Mouse (Mus musculus) gastrocnemius, postnatal 4 days (tissue): Measurements from ENCODE around the gene Pitpnc1. TPM values are rescaled to one million over a fixed set of nuclear protein-coding genes. Genes with fewer than 3 reads are reported as not detected.

Experiments used
- DNase-seq, 2 experiments: peaks; one replicate each; pipeline ENCODE4 v3.0.0; 2021 to 2022; ENCODE audit warnings: low spot score in 2 of 2, mixed read lengths in 2 of 2
- total RNA-seq, 2 experiments: library from RNA; stranded (reverse); gene quantifications; 2 replicates each; pipeline ENCODE4 v1.2.3; 2021

The Pitpnc1 gene
- total RNA-seq, 2 experiments from 2014 or later: 53.0 to 58.2 TPM

DNA sequence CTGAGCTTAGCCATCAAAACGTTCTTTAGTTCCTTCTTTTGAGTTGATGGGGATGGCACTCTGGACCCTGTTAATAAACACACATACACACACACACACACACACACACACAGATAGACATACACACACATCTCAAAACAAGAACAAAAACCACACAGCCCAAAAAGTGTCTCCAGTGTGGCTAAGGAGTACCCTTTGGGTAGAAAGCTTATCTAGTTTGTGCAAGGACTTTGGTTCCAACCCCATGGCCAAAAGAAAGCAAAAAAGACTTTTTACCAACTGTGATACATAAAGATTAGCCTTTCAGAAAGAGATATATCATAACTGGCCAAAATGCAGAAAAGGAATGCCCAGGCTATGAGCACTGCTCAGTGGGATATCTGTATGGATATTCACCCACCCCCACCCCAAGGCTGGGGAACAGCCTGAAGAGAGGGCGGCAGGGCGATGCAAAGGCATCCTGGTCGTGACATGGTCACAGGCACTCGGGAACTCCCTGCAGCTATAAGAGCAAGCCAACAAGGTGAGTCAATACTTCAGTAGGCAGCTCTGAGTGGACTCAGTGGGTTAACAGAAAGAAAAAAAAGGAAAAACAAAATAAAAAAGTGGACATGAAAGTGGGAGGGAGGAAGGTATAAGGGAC, 60.3 kb downstream of the Pitpnc1 start:
- DNase-seq: no peak

DNA sequence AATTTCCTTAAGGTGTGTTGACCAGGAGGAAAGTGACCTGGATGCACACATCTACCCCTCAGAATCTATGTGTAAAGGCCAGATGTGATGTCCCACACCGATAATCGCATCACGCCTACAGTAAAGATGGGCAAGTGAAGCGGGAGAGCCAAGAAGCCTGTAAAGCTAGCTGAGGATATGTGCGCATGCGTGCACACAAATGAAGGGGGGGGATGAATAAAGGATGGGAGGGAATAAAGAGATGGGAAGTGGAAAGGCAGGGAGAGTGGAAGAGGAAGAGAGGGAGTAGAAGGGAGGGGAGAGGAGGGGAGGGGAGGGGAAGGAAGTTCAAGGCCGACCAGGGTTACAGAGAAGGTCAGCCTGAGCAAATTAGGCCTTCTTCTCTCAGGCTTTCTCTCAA, 61.6 kb downstream of the Pitpnc1 start:
- no peak for DNase-seq

DNA sequence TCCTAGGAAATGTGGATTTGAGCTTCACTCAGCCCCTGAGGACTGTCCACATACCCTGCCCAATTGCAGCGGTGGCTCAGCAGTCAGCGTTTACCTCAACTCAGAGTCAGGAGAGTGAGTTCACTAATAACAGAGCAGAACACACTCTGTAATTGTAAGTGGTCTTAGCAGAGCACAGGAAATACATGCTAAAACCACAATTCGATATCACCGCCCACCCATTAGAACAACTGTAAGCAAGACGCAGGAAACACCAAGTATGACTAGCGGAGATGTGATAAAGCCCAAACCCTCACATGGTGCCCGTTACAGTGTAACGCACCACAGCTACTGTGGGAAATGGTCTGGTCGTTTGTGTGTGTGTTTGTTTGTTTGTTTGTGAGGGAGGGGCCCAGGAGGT, 62.8 kb downstream of the Pitpnc1 start:
- DNase-seq: no peak

DNA sequence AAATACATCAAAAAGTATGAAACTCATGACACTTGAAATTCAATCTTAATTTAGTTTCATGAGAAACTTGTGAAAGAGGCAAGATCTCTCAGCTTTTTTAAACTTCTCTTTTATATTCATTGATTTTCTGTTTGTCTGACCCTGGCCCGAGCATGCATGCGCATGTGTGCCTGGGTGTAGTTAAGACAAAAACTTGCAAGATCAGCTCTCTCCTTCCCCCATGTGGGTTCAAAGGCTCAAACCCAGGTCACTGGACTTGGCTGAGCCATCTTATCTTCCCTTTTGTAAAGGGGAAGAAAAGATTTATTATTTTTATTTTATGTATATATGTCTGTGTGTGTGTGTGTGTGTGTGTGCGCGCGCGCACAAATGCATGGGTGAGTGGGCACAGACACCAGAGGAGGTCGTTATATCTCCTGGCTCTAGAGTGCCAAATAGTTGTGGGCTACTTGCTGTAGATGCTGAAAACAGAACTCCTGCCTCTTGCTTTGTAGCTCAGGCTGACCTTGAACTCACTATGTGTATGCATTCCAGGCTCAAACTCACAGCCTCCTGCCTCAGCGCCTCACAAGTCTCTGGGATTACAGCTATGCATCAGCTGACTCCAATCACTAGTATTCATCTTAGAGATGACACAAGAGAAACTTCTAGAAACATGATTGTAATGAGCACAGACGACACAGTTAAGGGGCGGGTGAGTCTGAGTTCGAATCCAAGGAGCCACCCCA, 64.7 kb downstream of the Pitpnc1 start:
- DNase-seq: no peak

DNA sequence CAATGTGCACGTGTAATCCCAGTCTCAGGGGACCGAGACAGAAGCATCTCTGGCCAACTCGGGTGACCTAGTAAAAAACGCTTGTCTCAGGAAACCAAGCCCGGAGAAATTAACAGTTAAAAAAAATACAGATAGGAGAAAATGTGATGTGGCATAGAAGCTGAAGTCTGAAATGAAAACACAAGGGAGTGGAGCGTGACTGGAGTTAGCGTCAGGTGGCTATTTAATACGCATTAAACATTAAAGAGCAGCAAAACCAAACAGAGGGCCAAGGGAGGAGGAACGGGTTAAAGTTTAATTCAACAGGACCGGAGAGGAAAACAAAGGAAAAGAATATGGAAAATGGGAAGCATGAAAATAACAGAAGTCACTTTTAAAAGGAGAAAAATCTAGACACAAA, 67.2 kb downstream of the Pitpnc1 start:
- no peak for DNase-seq

DNA sequence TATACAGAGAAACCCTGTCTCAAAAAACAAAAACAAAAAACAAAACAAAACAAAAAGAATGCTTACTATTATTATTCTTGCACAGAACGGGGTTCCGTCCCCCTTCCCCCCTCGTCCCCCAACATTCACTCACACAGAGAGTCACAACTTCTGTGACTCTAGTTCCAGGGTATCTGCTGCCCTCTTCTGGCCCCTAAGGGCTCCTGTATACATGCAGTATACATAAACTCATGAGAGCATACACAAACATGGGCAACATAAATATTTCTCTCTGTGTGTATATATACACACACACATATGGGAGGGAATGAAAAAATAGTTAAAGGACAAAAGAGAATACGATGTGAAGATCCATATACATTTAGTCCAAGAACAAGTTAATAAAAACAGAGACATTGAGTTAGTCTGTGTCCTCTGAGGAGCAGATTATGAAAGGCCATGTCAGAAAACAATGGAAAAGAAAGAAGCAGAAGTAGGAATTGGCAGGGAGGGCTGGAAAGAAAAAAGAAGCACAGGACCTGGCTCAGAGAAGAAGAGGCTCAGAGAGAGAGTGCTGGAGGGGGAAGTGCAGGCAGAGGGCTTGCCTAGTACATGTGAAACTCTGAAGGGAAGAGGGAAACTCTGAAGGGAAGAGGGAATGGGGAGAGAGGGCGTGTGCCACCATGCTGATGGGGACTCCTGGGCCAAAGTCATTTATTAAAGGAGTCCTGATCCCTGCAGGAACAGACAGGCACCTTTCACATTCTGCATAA, 68.5 kb downstream of the Pitpnc1 start:
- no peak for DNase-seq

DNA sequence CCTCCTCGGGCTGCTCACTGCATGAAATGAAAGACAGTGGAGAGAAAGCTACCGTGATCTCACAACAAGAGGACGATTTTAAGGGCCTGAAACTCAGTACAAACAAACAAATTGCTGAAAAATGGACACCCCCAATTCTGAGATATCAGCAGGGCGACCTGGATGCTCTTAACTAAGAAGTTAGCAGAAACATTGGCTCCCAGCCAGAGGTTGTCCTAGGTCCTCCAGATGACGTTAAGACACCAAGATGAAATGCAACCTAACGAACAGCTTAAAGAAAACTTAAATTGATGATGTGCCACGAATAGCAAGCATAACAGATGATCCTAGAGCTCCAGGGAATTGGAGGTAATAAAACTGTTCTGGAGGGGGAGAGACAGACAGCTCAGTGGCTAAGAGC, 69.7 kb downstream of the Pitpnc1 start:
- no peak for DNase-seq

DNA sequence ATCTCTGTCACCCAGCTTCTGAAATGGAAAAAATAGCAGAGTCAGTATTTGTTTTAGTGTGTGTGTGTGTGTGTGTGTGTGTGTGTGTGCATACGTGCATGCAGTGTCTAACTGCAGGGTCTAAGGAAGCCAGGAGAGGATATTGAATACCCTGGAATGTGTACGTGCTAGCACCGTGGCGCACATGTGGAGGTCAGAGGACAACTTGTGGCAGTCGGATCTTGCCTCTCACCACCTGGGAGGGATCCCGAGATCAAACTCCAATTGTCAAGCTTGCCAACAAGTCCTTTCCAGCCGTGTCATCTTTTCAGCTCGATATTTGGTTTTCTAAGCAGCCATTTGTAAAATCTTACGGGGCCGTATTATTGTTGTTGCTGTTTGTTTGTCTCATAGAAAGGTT, 70.5 kb downstream of the Pitpnc1 start:
- no peak for DNase-seq

DNA sequence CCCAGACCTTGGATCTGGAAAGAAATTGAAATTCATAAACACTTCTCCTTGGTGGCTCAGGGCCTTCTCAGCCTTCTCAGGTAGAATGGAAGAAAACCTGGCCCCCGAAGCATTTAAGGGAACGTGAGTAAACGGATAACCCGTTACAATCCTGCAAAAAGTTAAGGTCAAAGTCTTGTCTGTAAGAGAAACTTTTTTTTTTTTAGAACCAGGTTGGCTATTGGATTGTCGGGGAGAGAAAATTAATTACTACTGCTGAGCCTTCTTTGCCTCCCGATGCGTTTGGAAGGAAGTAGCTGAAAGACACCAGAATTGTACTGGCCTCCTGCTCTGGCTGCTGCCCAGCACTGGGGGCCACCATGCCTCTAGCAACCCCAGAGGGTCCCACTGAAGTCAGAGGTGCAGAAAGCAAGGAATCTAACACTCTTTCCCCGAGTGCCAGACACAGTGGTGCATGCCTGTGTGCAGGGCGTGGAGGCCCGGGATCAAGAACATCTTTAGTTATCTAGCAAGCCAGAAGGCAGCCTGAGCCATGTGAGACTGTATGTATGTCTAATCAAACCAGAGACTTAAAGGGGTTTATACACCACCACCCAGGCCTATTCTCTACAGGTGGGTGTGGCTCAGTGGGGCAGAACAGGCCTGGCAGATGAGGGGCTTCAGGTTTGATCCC, 73.0 kb downstream of the Pitpnc1 start:
- DNase-seq: no peak

DNA sequence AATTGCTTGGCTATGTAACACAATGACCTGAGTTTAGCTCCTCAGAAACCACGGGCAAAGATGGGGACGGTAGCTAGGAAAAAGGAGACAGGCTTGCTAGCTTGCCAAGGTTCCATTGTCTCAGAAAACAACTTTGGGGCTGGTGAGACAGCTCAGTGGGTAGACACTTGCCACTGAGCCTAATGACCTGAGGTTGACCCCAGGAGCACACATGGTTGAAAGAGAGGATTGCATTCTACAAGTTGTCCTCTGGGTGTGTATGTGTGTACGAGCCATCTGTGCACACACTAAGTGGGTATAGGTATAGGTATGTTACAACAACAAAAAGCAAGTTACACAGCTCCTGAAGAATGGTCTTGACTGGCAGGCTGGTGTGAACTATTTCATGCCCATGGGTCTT, 76.3 kb downstream of the Pitpnc1 start:
- DNase-seq: no peak

DNA sequence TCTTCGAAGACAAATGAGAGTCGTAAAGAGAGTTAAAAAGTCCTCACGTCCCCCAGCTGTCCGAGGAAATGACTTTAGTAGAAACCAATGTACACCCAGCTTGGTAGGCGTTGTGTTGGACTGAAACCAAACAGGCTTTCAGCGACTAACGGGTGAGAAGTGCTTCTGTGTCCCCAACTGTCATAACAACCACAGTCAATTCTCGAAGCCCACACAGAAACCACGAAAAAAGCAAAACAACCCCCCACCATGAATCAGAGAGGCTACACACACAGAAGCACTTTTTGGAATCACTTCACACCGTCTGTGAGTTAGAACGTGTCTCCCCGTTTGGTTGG, 76.7 kb downstream of the Pitpnc1 start:
- DNase-seq: no peak

DNA sequence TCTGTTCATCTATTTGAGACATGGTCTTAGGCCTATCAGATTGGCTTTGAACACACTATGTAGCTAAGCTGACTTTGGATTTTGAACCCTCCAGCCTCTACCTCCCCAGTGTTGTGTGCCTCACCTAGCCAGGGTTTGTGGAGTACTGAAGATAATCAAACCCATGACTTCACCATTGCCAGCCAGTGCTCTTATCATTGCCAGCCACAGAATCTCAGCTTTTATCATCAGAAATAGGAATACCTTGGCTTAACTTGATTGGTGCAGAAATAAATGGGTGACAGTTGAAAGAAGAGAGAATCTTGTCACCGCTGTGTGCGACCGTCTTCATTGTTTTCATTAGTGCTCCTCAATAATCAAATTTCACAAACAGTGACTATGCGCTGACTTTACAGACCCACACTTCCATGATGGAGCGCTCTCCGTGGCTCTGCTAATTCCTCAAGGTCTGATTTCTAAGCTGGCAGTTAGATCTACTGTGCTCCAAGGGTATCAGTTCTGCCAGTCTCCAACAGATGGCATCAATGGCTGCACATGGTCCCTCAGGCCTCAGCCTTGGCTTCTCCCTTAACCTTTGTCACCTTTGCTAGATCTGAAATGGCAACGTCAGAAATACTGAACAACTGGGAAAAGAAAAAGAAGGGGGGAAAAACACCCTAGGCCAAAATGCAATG, 77.2 kb downstream of the Pitpnc1 start:
- no peak for DNase-seq

DNA sequence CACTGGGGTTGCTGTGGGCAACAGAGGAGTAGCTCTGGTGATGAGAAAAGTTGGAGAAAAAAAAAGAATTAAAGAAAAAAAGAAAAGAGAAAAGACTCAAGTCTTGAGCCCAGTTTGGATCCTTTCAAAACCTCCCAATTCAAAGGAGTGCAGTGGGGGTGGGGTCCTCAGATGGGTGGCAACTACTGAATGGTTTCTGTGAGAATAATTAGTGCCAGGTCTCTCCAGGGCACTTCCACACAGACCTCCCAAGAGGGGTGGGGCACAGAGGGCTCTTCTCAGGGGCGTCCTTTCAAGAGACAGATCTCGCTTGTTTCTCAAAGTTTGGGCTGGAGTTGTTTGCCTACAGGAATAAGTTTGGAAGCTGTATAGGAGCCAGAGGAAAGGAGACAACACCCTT, 80.0 kb downstream of the Pitpnc1 start:
- no peak for DNase-seq

DNA sequence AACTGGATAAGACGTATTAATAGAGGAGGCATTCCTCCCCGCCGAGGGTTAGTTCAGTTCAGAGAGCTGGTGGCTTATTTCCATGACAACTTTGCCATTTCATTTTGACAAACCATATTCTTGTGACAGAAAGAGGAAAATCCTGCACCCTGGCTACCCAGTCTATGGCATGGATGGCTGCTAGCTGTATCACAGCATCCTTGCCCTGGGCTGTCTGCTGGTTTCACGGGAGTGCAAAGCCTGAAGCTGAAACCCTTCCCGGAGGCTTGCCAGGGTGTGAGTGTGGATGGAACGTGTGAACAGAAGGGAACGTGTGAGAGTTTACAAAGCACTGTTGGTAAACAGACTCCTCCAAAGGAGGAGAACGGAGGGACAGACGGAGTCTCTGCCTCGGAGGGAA, 80.5 kb downstream of the Pitpnc1 start:
- no peak for DNase-seq

DNA sequence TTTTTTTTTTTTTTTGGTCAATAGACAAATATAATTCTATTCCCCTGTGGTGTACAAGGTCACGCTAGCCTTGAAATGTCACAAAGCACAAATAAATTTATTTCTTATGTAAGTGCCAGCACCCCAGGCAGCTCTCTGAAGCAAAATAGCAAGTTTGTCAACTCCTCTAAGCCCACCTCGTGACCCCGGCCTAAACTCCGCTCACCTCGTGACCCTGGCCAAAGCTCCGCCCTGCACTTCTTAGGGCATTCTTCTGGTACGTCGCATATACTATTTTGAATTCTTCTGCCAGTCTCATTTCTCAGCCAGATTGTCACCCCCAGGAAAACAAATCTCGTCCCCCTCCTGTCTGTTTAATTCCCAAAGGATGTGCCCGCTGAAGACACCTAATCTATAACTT, 84.0 kb downstream of the Pitpnc1 start:
- no peak for DNase-seq

DNA sequence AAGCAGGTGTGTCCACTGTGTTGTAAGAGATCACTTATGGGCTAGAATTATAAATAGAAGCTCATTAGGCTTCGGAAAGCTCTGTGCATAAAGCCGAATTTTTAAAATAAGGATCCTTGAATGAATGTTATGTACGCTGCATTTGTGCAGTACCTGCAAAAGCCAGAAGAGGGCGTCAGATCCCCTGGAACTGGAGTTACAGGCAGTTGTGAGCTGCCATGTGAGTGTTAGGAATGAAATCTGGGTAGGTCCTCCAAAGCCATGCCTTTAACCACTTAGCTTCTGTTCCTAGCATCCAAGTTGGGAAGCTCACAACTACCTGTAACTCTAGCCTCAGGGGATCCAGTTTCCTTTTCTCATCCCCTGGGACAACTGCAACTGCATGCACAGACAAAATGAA, 85.2 kb downstream of the Pitpnc1 start:
- no peak for DNase-seq

DNA sequence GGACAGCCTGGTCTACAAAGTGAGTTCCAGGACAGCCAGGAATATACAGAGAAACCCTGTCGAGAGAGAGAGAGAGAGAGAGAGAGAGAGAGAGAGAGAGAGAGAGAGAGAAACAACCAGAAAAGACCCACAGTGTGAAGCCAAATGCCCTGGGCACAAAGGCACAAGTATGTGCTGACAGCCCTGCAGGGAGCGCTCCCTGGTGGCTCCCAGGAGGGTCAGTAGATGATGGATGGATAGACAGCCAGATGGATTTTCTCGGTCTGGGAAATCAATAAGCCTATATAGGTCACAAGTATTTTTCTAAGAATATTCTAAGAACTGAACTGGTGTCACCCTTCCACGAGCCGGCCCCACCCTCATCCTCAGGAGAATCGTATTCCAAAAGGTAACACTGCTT, 86.5 kb downstream of the Pitpnc1 start:
- no peak for DNase-seq

DNA sequence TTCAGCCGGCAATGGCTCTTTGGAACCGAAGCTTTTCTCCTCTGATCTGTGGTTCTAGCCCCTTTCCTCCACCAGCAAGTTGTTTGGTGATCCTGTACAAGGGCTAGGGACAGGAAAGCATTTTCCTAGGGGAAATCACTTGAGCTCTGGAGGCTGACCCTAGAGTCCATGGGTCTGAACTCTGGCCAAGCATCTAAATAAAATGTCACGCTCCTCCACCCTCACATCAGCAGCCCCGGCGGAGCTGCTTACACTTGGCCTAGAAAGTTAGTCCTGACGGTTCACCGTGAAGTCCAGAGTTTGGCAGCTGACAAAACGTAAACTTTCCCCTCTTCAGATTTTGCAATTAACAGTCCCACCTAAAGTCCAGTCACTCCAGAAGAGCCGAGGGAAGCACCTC, 90.5 kb downstream of the Pitpnc1 start:
- DNase-seq: no peak

DNA sequence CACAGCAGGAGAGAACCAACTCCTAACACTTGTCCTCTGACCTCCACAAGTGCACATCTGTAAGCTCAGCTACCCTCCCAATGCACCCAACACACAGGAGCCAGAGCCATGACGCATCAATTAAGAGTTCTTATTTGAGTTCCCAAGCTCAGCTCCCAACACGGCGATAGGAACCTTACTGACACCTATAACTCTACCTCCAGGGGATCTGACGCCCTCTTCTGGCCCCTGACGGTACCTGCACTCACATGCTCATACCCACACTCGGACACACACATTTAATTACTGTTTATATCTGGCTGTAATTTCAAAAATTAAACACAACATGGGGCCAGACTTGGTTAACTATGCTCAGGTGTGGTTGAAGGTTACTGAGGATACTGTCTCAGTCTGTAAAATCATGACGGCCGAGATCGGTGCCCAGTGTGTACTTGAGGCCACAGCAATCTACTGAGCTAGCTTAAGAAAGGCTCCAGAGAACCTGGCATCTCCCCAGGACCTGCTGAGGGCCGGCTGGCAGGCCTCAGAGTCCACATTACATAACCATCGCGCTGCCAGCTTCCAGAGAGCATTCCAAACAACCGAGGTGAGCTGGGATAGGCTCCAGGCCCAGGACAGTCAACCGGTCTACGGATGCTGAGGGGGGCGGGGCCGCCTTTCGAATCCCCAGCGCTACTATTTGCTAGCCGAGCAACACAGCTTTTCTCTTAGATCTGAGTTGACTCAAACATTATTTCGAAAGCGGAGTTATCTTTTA, 91.2 kb downstream of the Pitpnc1 start:
- no peak for DNase-seq

DNA sequence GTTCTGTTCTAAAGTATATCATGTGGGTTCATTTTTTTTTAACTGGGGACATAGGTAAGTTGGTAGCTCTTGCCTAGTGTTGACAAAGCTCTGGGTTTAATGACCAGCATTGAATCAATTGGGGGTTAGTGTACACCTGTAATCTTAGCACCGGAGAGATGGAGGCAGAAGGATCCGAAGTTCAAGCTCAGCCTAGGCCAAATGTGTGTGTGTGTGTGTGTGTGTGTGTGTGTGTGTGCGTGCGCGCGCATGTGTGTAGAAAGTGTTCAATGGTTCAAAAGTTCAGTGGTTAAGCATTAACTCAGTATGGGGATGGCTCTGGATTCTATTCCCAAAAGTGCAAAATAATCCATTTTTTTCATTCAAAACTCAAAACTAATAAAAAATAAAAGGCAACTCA, 93.2 kb downstream of the Pitpnc1 start:
- no peak for DNase-seq

DNA sequence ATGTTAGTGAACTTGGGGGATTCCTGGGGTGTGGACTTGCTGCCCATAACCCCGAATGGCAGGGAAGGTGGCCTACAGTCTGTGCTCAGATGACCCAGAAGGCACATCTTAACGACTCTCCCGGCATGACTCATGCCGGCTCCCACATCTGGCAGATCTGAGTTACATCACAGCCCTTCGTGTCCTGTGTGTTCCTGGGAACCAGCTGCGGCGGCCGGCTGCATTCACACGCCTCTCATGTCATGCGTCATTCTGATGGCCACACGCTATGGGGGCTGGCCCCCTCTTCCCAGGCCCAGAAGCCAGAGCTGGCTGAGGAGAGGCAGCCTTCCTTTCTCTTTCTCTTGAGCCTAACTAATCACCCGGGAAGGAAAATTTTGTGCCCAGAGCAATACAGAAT, 94.2 kb downstream of the Pitpnc1 start:
- peak; percentile 40 to 72 for DNase-seq
